Mouse (Mus musculus) intestine, embryonic 14.5 days (tissue): ENCODE data around the gene Usp30. TPM values are rescaled to one million over a fixed set of nuclear protein-coding genes. Genes with fewer than 3 reads are reported as not detected.
A peak's percentile ranks its signal among the peaks of the same experiment; 100 is the strongest.

Experiments
- ATAC-seq: fragments of 200-750 bp; cut with Nextera tagmentation; replicated peaks from 2 replicates; pipeline ENCODE4 v1.8.0; 2017; ENCODE audit warnings: low read depth, moderate number of reproducible peaks, moderate TSS enrichment, moderate library complexity; ENCODE audit not compliant: low FRiP score, low TSS enrichment
- DNase-seq: peaks from one replicate; pipeline ENCODE4 v3.0.0-alpha.2; 2018; ENCODE audit warnings: low spot score
- H3K27ac ChIP-seq: fragments of 300-500 bp; sonication (generic); 2 replicates; pipeline ENCODE4 v1.5.1; 2014; ENCODE audit warnings: low read depth, mild to moderate bottlenecking, control low read depth
- H3K27me3 ChIP-seq: fragments of 300-500 bp; sonication (generic); replicated peaks from 2 replicates; pipeline ENCODE4 v1.6.1; 2014; ENCODE audit warnings: low read length, control low read depth; ENCODE audit not compliant: control insufficient read depth, insufficient read depth
- H3K36me3 ChIP-seq: fragments of 300-500 bp; sonication (generic); 2 replicates; pipeline ENCODE4 v1.6.1; 2014; ENCODE audit warnings: low read length, control low read depth; ENCODE audit not compliant: control insufficient read depth, insufficient read depth
- H3K4me1 ChIP-seq: fragments of 300-500 bp; sonication (generic); replicated peaks from 2 replicates; pipeline ENCODE4 v1.6.1; 2014; ENCODE audit warnings: low read length, control low read depth, mixed read lengths; ENCODE audit not compliant: control insufficient read depth, insufficient read depth
- H3K4me2 ChIP-seq: fragments of 300-500 bp; sonication (generic); 2 replicates; pipeline ENCODE4 v1.6.1; 2014; ENCODE audit warnings: low read length
- H3K4me3 ChIP-seq: fragments of 300-500 bp; sonication (generic); 2 replicates; pipeline ENCODE4 v1.5.1; 2014; ENCODE audit warnings: low read depth, low read length, control low read depth, mixed read lengths
- H3K9ac ChIP-seq: fragments of 300-500 bp; sonication (generic); 2 replicates; pipeline ENCODE4 v1.6.1; 2014; ENCODE audit warnings: mild to moderate bottlenecking, low read length
- H3K9me3 ChIP-seq: fragments of 300-500 bp; sonication (generic); 2 replicates; pipeline ENCODE4 v1.6.1; 2016; ENCODE audit warnings: low read length, control low read depth; ENCODE audit not compliant: control insufficient read depth
- WGBS: fragments of 180-500 bp; shearing (Covaris S2); extraction: QIAGEN DNeasy Blood & Tissue Kit; methylation state at CpG from one replicate; pipeline ENCODE4 v1.1.7; 2014; 5-methylcytosine and 5-hydroxymethylcytosine counted together
- polyA plus RNA-seq: library from polyadenylated mRNA; unstranded; fragments of >200 nt; fragmentation: Nextera tagmentation; extraction: Ambion mirVana; gene quantifications from 2 replicates; pipeline ENCODE4 v1.2.1, GENCODE M21; 2014

The Usp30 gene
- polyA plus RNA-seq, 1 experiment from 2014 or later: 10.1 TPM

DNA sequence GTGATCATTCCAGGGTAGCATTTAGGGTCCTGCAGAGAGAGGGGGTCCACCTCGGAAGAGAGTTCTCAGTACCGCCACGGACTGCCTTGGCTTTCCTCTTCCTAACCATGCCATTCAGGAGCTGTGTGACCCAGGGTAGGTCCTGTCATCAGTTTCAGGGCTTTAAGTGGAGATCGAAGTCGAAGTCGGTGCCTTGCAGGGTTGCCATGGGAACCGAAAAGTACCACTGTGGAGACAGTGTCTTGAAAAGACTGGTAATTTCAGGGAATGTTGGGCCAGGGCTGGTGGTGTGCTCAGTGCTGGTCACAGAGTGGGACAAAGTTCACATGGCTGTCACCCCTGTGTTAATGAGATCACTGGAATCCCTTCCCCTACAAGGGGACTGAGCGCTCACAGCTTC, 11.7 kb downstream of the Usp30 start:
- no peak for DNase-seq
- no peak for ATAC-seq
- no peak overlapping the region for H3K27ac ChIP-seq
- no peaks in the 10 kb centered on the region for H3K36me3 ChIP-seq
- no peaks in the 10 kb centered on the region for H3K27me3 ChIP-seq
- no peak overlapping the region for H3K4me2 ChIP-seq
- no peak overlapping the region for H3K9ac ChIP-seq
- H3K4me1 ChIP-seq: no peaks in the 10 kb centered on the region
- H3K4me3 ChIP-seq: no peak overlapping the region
- 66% methylated on average over 8 of the region's 8 CpGs for WGBS
- H3K9me3 ChIP-seq: no peaks in the 10 kb centered on the region

DNA sequence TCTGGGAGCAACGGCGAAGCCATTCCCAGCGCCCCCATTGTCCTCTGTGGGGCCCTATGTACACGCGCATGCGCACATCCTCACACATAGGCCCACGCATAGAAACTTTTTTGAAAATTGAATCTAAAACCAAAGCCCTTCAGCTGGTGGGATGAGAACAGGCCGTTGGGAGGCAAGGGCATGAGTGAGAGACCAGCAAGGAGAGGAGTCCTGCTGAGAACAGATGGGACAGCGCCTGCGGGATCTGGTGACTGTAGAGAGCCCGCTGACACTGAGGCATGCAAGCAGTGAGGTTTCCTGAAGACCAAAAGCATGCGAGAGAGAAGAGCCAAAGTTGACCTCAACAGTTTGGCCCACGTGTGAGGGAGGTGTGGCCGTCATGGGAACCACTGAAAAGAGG, 20.2 kb downstream of the Usp30 start:
- no peaks in the 10 kb centered on the region for H3K36me3 ChIP-seq
- H3K27ac ChIP-seq: no peak overlapping the region
- no peaks in the 10 kb centered on the region for H3K4me1 ChIP-seq
- H3K4me3 ChIP-seq: no peak overlapping the region
- no peak for DNase-seq
- H3K4me2 ChIP-seq: no peak overlapping the region
- H3K9me3 ChIP-seq: no peaks in the 10 kb centered on the region
- no peak overlapping the region for H3K9ac ChIP-seq
- H3K27me3 ChIP-seq: no peaks in the 10 kb centered on the region
- ATAC-seq: no peak
- 74% methylated on average over 14 of the region's 14 CpGs for WGBS

DNA sequence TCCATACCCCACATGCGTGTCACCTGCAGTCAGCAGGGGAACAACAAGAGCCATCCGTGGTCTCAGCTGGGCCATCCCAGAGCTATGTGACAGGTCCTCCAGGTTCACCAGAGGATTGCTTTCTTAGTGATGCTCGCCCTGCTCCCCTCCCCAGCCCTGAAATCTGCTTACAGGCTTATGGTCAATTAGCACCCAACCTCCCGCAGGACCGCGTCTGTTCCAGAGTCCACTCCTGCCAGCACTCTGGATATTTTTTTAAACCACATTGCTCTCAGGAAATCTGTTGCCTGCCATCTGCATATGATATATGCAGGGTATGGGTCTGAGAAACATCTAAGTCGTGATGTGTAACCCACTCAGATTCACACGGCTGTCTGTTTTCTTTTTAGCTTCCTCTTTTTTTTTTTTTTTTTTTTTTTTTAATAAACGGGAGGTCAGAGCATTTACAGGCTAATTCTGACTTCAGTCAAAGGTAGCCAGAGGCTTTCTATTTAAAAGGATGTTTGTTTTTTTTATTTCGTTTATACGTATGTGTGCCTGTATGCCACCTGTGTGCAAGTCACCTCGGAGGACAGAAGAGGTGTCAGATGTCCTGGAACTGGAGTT, 22.7 kb downstream of the Usp30 start:
- no peak overlapping the region for H3K4me2 ChIP-seq
- no peak overlapping the region for H3K27ac ChIP-seq
- WGBS: 72% methylated on average over 12 of the region's 12 CpGs
- DNase-seq (no peak), ATAC-seq (no peak)
- no peaks in the 10 kb centered on the region for H3K27me3 ChIP-seq
- H3K9ac ChIP-seq: no peak overlapping the region
- H3K36me3 ChIP-seq: no peaks in the 10 kb centered on the region
- H3K4me3 ChIP-seq: no peak overlapping the region
- no peaks in the 10 kb centered on the region for H3K9me3 ChIP-seq
- H3K4me1 ChIP-seq: peaks cover 4% of the 10 kb centered on the region; the same call in 1 of the 2 replicates

DNA sequence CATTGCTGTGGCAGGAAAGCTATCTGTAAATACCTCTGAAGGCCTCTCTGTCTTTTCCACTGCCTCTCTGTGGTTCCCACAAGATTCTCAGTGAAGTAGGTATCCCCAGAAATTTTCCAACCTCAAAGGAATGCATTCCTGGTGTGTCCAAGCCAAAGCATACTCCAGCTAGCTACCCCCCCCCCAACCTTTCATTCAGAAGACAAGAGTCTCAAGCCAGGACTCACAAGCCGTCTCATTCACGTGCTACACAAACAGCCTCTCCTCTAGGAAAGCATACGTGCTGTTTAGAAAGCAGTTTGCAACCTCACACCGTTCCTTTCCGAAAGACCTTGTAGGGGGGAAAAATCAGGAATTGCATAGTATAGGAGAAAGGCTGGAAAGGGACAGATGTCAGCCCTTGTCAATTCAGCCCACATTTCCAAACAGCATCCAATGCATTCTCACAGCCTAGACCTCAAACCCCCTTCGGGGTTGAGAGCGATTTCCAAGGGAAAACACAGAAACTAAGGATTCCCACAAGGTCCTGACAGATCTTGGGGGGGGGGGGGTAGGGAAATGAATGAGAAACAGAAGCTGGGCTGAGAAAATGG, 25.3 kb downstream of the Usp30 start:
- Histone ChIP-seq H3K27ac (no peak overlapping the region), H3K9ac (no peak overlapping the region), H3K27me3 (no peaks in the 10 kb centered on the region), H3K4me3 (0 out of 2 replicates have a peak overlapping the region, but pooled peaks have one; percentile 24), H3K36me3 (no peaks in the 10 kb centered on the region), H3K4me1 (peaks cover 4% of the 10 kb centered on the region; the same call in 1 of the 2 replicates), H3K9me3 (no peaks in the 10 kb centered on the region), H3K4me2 (no peak overlapping the region; the same call in 1 of the 2 replicates)
- DNase-seq (no peak), ATAC-seq (no peak)
- 24% methylated on average over 7 of the region's 7 CpGs for WGBS

DNA sequence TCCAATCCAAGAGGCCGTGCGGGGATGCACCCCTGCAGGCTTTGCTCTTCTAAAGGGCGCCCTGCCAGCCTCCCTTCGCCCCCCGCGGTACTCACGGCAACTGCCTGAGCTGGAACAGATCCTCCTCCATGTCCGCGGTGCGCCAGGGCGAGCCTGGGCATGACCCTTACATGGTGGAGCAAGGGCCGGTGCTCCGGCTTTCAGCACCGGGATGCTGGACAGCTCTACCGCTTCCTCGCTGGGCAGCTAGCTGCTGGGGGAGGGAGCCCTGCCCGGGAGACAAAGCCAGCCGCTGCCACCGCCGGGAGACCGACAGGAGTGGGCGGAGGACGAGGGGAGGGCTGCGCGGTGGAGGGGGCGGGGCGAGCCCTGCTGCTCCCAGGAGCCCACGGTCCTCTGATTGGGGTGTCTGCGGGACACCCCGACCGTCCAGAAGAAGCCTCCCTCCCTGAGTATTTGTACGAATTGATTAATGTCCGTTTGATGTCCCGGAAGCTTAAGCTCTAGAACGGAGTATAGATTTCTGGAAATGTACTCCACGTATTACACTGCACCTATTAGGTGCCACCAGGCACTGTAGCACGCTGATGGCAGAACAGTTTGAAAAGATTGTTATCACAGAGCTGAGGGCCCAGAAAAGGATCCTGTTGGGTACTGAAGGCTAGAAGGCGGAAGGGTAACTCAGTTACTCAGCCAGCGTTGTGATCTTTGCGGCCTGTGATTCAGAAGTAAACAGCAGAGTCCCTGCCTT, 26.0 kb downstream of the Usp30 start, which contains the start of gene Svop:
TSS of gene Svop (minus strand) at position 514 of the 751 bp plus-strand sequence.
- H3K27ac ChIP-seq: no peak within 1 kb of the TSS
- H3K4me3 ChIP-seq: peak within 1 kb of the TSS; percentile 24
- no peak within 1 kb of the TSS for H3K9ac ChIP-seq
- ATAC-seq (no peak; the same call in 1 of the 2 replicates), DNase-seq (peak; percentile 92)
- peaks cover 4% of the 10 kb centered on the region; the same call in 1 of the 2 replicates for H3K4me1 ChIP-seq
- H3K9me3 ChIP-seq: no peaks in the 10 kb centered on the region
- no peaks in the 10 kb centered on the region for H3K27me3 ChIP-seq
- H3K36me3 ChIP-seq: no peaks in the 10 kb centered on the region
- H3K4me2 ChIP-seq: peak within 1 kb of the TSS; percentile 58
- WGBS: 2% methylated on average over 39 of the region's 40 CpGs

DNA sequence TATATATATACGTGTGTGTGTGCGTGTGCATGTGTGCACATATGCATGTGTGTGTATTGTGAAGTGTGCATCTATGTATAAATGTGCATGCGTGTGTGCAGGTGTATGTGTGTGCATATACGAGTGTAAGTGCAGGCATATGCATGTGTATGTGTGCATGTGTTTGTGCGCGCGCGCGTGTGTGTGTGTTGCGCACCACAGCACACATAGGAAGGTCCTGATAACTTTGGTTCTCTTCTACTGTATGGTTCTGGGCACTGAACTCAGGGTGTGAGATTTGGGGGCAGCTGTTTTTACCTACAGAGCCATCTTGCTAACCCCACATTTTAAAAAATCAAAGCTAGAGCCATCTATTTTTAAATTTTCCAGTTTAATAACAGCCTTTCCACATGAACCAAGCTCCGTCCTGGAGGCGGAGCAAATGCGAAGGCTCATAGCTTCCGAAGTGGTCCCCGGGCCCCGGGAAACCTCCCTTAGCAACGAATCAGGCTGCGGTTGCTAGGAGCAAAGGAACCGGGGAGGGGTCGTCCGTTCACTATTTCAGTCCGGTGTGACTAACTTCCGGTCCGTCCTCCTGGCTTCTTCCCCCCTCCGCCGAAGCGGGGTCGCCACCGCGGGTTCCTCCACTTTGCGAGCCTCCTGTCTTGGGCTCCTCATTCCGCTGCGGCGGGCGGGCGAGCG, 34.6 kb downstream of the Usp30 start:
- peak; percentile 88 for ATAC-seq
- Histone ChIP-seq H3K9me3 (no peaks in the 10 kb centered on the region), H3K4me3 (peak overlapping the region; percentile 89), H3K36me3 (peaks cover 12% of the 10 kb centered on the region), H3K4me1 (peaks cover 11% of the 10 kb centered on the region), H3K27me3 (no peaks in the 10 kb centered on the region), H3K27ac (0 out of 2 replicates have a peak overlapping the region, but pooled peaks have one; percentile 16), H3K9ac (peak overlapping the region; percentile 81), H3K4me2 (peak overlapping the region; percentile 98)
- 8% methylated on average over 37 of the region's 37 CpGs for WGBS
- DNase-seq: peak; percentile 99

DNA sequence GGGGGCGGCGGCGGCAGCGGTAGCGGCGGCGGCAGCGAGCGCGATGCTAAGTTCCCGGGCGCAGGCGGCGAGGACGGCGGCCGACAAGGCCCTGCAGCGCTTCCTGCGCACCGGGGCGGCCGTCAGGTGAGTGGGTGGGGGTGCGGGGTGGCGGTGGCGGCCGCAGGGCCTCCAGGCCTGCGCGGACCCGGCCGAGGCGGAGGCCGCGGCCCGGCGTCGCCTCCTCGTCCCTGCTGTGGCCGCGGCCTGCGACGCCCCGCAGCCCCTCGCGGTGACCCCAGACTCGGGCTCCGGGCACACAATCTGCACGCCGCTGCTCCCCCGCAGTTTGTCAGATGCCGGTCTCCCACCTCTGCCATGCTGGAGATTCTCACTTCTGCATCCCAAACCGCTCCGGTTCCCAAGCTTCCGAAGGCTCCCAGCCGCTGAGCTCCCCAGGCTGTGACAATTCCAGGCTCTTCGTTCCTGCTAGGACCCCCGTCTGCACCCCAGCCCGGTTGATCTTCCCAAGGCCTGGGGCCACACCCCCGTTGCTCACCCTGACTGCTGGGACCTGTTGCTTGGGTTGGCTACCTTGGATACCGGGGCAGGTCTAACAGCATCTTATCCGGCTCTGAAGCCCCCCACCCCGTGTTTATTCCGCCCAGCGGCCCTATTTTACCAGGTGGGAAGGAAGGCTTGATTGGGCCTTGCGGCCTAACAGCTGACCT, 35.3 kb downstream of the Usp30 start:
- DNase-seq: peak; percentile 65
- Histone ChIP-seq H3K27ac (0 out of 2 replicates have a peak overlapping the region, but pooled peaks have one; percentile 16), H3K9me3 (no peaks in the 10 kb centered on the region), H3K4me3 (peak overlapping the region; percentile 89), H3K4me2 (peak overlapping the region; percentile 98), H3K4me1 (peaks cover 11% of the 10 kb centered on the region), H3K9ac (peak overlapping the region; percentile 81), H3K27me3 (no peaks in the 10 kb centered on the region), H3K36me3 (peaks cover 16% of the 10 kb centered on the region)
- 3% methylated on average over 41 of the region's 64 CpGs for WGBS
- ATAC-seq: peak; percentile 73

DNA sequence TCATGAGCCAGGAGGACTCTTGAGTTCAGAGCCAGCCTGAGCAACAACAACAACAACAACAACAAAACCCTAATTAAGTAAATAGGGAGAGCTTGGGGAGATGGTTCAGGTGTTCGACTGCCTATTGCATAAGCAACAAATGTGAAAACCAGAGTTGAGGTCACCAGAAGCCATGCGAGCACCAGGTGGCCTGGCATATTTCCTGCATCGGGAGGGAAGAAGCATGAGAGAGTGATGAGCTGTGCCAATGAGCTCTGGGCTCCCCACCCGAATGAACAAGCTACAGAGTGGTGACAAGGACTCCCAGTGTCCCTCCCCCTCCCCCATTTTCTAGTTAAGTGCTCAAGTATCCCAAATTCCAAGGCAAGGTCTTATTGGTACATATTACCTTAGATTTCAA, 36.6 kb downstream of the Usp30 start:
- Histone ChIP-seq H3K9ac (no peak overlapping the region), H3K27ac (no peak overlapping the region), H3K9me3 (no peaks in the 10 kb centered on the region), H3K4me3 (no peak overlapping the region), H3K4me2 (no peak overlapping the region), H3K36me3 (peaks cover 29% of the 10 kb centered on the region), H3K4me1 (peaks cover 11% of the 10 kb centered on the region), H3K27me3 (no peaks in the 10 kb centered on the region)
- ATAC-seq (no peak), DNase-seq (no peak)
- WGBS: 83% methylated on average over 4 of the region's 4 CpGs
